Mouse (Mus musculus) heart, embryonic 14.5 days (tissue): Measurements from ENCODE around the gene L3mbtl3. TPM values are rescaled to one million over a fixed set of nuclear protein-coding genes. Genes with fewer than 3 reads are reported as not detected.

ENCODE experiments used
- ATAC-seq: fragments of 200-750 bp; cut with Nextera tagmentation; 2 replicates; pipeline ENCODE4 v1.8.0; 2017; ENCODE audit warnings: low read depth, moderate TSS enrichment; ENCODE audit not compliant: insufficient number of reproducible peaks, insufficient read depth, low FRiP score
- H3K27ac ChIP-seq, 2 experiments: fragments of 200-500 bp in 1 of 2; fragments of 300-500 bp in 1 of 2; sonication (generic) in 1 of 2; replicated peaks in 1 of 2; 2 replicates each; pipeline ENCODE4 v1.5.1; 2012 to 2014; ENCODE audit warnings: low read depth in 2 of 2, low read length in 2 of 2, control low read depth in 1 of 2, mild to moderate bottlenecking in 1 of 2, mixed read lengths in 1 of 2; ENCODE audit not compliant: control insufficient read depth in 1 of 2, insufficient read depth in 1 of 2
- H3K27me3 ChIP-seq: fragments of 300-500 bp; sonication (generic); 2 replicates; pipeline ENCODE4 v1.6.1; 2014; ENCODE audit warnings: mild to moderate bottlenecking, low read length, control low read depth; ENCODE audit not compliant: control insufficient read depth, insufficient read depth
- H3K36me3 ChIP-seq: fragments of 300-500 bp; sonication (generic); 2 replicates; pipeline ENCODE4 v1.6.1; 2014; ENCODE audit warnings: mild to moderate bottlenecking, control low read depth, low read length, mixed read lengths; ENCODE audit not compliant: control insufficient read depth, insufficient read depth
- H3K4me1 ChIP-seq, 2 experiments: fragments of 200-500 bp in 1 of 2; fragments of 300-500 bp in 1 of 2; sonication (generic) in 1 of 2; 2 replicates each; pipeline ENCODE4 v1.6.1; 2012 to 2014; ENCODE audit warnings: low read length in 2 of 2, control low read depth in 1 of 2, mixed read lengths in 1 of 2; ENCODE audit not compliant: control insufficient read depth in 2 of 2, insufficient read depth in 2 of 2
- H3K4me2 ChIP-seq: fragments of 300-500 bp; sonication (generic); 2 replicates; pipeline ENCODE4 v1.6.1; 2014; ENCODE audit warnings: mild to moderate bottlenecking, low read length
- H3K4me3 ChIP-seq, 2 experiments: fragments of 200-500 bp in 1 of 2; fragments of 300-500 bp in 1 of 2; sonication (generic) in 1 of 2; 2 replicates each; pipeline ENCODE4 v1.5.1; 2012 to 2014; ENCODE audit warnings: low read length in 2 of 2, mild to moderate bottlenecking in 2 of 2, control low read depth in 1 of 2, low read depth in 1 of 2, moderate library complexity in 1 of 2; ENCODE audit not compliant: control insufficient read depth in 1 of 2, insufficient read depth in 1 of 2
- H3K9ac ChIP-seq: fragments of 300-500 bp; sonication (generic); 2 replicates; pipeline ENCODE4 v1.6.1; 2014; ENCODE audit warnings: mild to moderate bottlenecking, low read length
- H3K9me3 ChIP-seq: fragments of 300-500 bp; sonication (generic); 2 replicates; pipeline ENCODE4 v1.6.1; 2016; ENCODE audit warnings: low read length, control low read depth; ENCODE audit not compliant: control insufficient read depth
- WGBS: fragments of 180-500 bp; shearing (Covaris S2); extraction: QIAGEN DNeasy Blood & Tissue Kit; methylation state at CpG from one replicate; pipeline ENCODE4 v1.1.7; 2014; 5-methylcytosine and 5-hydroxymethylcytosine counted together
- polyA plus RNA-seq: library from polyadenylated mRNA; unstranded; fragments of >200 nt; fragmentation: Nextera tagmentation; extraction: Ambion mirVana; gene quantifications from 2 replicates; pipeline ENCODE4 v1.2.1, GENCODE M21; 2014

Gene L3mbtl3
- polyA plus RNA-seq, 1 experiment from 2014 or later = 9.6 TPM

GRCm38 (mm10) chr10:26263744-26264459, 111.9 kb downstream of the L3mbtl3 start:
- no peaks in the 10 kb centered on the region for H3K4me1 ChIP-seq
- H3K9ac ChIP-seq = no peak overlapping the region
- no peak overlapping the region for H3K4me2 ChIP-seq
- H3K27me3 ChIP-seq = no peaks in the 10 kb centered on the region
- H3K27ac ChIP-seq = no peak overlapping the region
- H3K36me3 ChIP-seq = no peaks in the 10 kb centered on the region
- H3K9me3 ChIP-seq = no peaks in the 10 kb centered on the region
- 78% methylated on average over 3 of the region's 3 CpGs for WGBS
- no peak overlapping the region for H3K4me3 ChIP-seq
- ATAC-seq = no peak

DNA sequence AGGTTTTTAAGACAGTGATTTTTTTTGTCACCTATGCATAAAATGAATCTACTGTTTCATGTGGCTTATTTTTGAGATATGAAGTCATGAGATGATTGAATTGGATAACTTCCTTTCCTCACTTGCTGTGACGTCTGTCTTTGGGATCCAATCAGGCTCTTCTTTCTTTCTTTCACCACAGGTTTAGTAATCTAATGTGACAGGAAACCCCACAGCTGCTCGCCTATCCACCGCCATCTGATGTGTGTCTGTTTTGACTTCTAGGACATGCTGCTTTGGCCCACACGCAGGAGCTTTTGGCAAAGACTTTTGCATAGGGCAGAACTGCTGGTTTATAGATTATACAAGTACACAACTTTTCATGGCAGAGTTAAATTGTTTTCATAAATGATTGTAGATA, 115.9 kb downstream of the L3mbtl3 start:
- Histone ChIP-seq H3K27ac (no peak overlapping the region), H3K4me3 (no peak overlapping the region), H3K36me3 (no peaks in the 10 kb centered on the region), H3K4me2 (no peak overlapping the region), H3K4me1 (no peaks in the 10 kb centered on the region), H3K9ac (no peak overlapping the region), H3K9me3 (no peaks in the 10 kb centered on the region), H3K27me3 (no peaks in the 10 kb centered on the region)
- WGBS = 63% methylated on average over 4 of the region's 4 CpGs
- ATAC-seq = no peak

DNA sequence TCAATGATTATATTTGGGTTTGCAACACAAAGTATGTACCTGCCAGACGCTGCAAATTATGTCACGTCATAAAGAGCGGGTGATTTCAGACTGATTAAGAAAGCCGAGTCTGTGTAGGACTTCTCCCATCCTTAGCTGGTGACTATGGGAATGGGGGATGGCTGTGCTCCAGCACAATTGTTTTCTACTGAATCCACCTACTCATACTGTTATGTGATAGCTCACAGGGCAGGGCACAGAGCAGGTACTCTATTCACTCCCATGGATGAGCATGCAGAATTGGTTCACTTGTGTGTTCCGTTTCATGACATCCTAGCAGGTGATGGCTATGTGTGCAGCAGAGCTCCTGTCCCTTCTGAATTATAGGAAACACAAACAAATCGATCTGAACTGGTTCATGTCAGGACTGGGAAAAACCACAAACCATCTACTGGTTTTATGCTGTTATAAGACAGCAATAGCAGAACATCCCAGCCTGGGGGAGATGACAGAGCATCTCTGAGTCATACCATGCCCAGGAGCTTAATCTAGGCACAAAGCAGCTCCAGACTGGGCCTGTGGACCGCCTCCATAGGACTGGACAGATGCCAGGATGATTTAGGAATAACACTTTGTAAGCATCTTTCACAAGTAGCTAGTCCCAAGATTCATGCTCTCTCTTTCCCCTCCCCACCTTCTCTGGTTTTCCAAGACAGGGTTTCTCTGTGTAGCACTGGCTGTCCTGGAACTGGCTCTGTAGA, 126.2 kb downstream of the L3mbtl3 start:
- no peaks in the 10 kb centered on the region for H3K36me3 ChIP-seq
- H3K4me2 ChIP-seq = no peak overlapping the region
- no peak overlapping the region for H3K9ac ChIP-seq
- no peak overlapping the region for H3K4me3 ChIP-seq
- no peak for ATAC-seq
- no peak overlapping the region for H3K27ac ChIP-seq
- 79% methylated on average over 7 of the region's 7 CpGs for WGBS
- H3K27me3 ChIP-seq = no peaks in the 10 kb centered on the region
- no peaks in the 10 kb centered on the region for H3K9me3 ChIP-seq
- no peaks in the 10 kb centered on the region for H3K4me1 ChIP-seq

- Histone ChIP-seq H3K4me1 (no peaks in the 10 kb centered on the region), H3K9me3 (no peaks in the 10 kb centered on the region), H3K36me3 (no peaks in the 10 kb centered on the region), H3K27ac (no peak overlapping the region), H3K4me2 (no peak overlapping the region), H3K27me3 (no peaks in the 10 kb centered on the region), H3K4me3 (no peak overlapping the region), H3K9ac (no peak overlapping the region)
- no peak for ATAC-seq
- WGBS = 72% methylated on average over 6 of the region's 6 CpGs
These were observed 131.3 kb downstream of the L3mbtl3 start for GRCm38 (mm10) chr10:26244466-26244865.

DNA sequence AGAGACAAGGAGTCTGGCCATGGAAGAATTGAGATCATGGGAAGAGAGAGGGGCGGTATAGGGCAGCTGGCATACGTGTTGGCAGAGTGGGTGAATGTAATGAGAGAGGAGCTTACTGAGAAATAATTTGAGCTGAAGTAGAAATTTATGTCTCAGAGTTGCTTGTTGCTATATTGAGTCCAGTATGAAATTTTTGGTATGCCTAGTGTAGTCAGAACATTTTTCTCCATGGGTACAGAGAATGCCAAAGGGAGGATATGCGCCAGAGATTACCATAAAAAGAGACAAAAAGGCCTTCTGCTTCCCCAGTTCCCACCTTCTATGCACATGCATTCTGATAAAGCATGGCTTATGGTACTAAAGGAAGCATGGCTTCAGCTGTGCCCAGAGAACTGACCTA, 132.6 kb downstream of the L3mbtl3 start:
- Histone ChIP-seq H3K4me1 (no peaks in the 10 kb centered on the region), H3K27ac (no peak overlapping the region), H3K4me3 (no peak overlapping the region), H3K9me3 (no peaks in the 10 kb centered on the region), H3K9ac (no peak overlapping the region), H3K27me3 (no peaks in the 10 kb centered on the region), H3K36me3 (no peaks in the 10 kb centered on the region), H3K4me2 (no peak overlapping the region)
- ATAC-seq = no peak
- 76% methylated on average over 3 of the region's 3 CpGs for WGBS

DNA sequence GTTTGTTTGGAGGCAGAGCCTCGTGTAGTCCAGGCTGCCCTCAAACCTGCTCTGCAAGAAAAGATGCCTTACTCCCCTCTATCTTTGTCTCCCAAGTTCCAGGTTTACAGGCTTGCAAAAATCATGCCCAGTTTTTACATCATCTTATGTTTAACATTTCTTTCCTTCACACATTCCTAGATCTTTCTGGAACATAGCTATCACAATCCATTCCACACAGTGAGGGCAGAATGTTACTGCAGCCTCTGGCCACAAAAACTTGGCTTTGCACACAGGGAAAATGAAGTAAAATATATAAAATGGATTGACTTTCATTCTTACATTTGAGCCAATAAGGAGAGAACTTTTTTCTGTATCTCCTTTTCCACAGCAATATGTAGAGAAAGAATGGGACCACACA, 136.7 kb downstream of the L3mbtl3 start:
- Histone ChIP-seq H3K4me3 (no peak overlapping the region), H3K9ac (no peak overlapping the region), H3K9me3 (no peaks in the 10 kb centered on the region), H3K27ac (no peak overlapping the region), H3K4me1 (no peaks in the 10 kb centered on the region), H3K27me3 (no peaks in the 10 kb centered on the region), H3K36me3 (no peaks in the 10 kb centered on the region), H3K4me2 (no peak overlapping the region)
- no peak for ATAC-seq
- 67% methylated on average over 1 of the region's 1 CpGs for WGBS

DNA sequence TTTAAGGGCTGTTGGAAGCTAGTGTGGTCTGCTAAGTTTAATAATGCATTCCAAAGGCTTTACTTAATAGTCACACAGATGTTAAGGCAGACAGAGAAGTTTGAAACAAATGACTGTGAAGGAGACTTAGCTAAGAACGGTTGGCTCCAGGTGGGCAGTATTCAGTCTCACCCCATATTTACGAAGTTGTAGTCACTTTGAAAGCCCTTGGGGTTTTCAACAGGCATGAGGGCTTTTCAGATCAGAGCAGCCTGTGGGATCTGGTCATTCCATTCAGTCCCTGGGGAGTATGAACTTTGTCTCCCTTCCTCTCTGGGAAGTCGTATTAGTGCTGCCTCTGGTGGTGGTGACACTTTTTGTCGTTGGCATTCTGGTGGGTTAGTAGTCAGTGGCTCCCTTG, 137.2 kb downstream of the L3mbtl3 start:
- WGBS = 34% methylated on average over 4 of the region's 4 CpGs
- Histone ChIP-seq H3K27me3 (no peaks in the 10 kb centered on the region), H3K4me2 (no peak overlapping the region), H3K4me1 (no peaks in the 10 kb centered on the region), H3K9me3 (no peaks in the 10 kb centered on the region), H3K9ac (no peak overlapping the region), H3K36me3 (no peaks in the 10 kb centered on the region), H3K4me3 (no peak overlapping the region), H3K27ac (no peak overlapping the region)
- no peak for ATAC-seq
